Mouse (Mus musculus) gastrocnemius, adult 18-20 months (tissue): ENCODE data around the gene Glce. TPM values are rescaled to one million over a fixed set of nuclear protein-coding genes. Genes with fewer than 3 reads are reported as not detected.

Experiments
- DNase-seq: peaks from one replicate; pipeline ENCODE4 v3.0.0; 2021; ENCODE audit warnings: low spot score
- microRNA-seq: library from miRNA; unstranded; fragments of <30 nt; microRNA quantifications from one replicate; pipeline ENCODE4 v1.2.0, GENCODE M21; 2021
- total RNA-seq, 2 experiments: library from RNA; stranded (reverse); gene quantifications; 2 replicates each; pipeline ENCODE4 v1.2.3; 2021

Gene Glce
- total RNA-seq, 2 experiments from 2014 or later = 5.8 TPM

GRCm38 (mm10) chr9:62032206-62032605 lies 90.2 kb downstream of the Glce start:
- no peak for DNase-seq

GRCm38 (mm10) chr9:62028072-62028471 lies 94.4 kb downstream of the Glce start:
- DNase-seq = no peak

- no peak for DNase-seq
Measured at GRCm38 (mm10) chr9:62026600-62026999, 95.9 kb downstream of the Glce start, which contains the start of gene Paqr5. Gene Paqr5 (minus strand): TSS chr9:62026856.

- DNase-seq = no peak
Measured at GRCm38 (mm10) chr9:62025056-62025455, 97.4 kb downstream of the Glce start.

GRCm38 (mm10) chr9:62023879-62024278 lies 98.6 kb downstream of the Glce start:
- DNase-seq = no peak

GRCm38 (mm10) chr9:62022961-62023680 lies 99.3 kb downstream of the Glce start:
- DNase-seq = no peak

GRCm38 (mm10) chr9:62021583-62022120 lies 100.8 kb downstream of the Glce start:
- no peak for DNase-seq

GRCm38 (mm10) chr9:62020259-62020658 lies 102.2 kb downstream of the Glce start:
- no peak for DNase-seq

- DNase-seq = no peak
Measured at GRCm38 (mm10) chr9:62018229-62019093, 104.0 kb downstream of the Glce start.

GRCm38 (mm10) chr9:62017329-62017728 lies 105.1 kb downstream of the Glce start:
- no peak for DNase-seq

GRCm38 (mm10) chr9:62015504-62015903 lies 107.0 kb downstream of the Glce start:
- DNase-seq = no peak

GRCm38 (mm10) chr9:62013316-62014097 lies 108.9 kb downstream of the Glce start:
- DNase-seq = no peak

- DNase-seq = no peak
Measured at GRCm38 (mm10) chr9:62008360-62008759, 114.1 kb downstream of the Glce start.

Small RNA genes within 50 kb of the gene (microRNA-seq; reads per million reads assigned to microRNA genes)
- gene Mir5133 = 2.4 reads per million

Other genes starting within 250 kb of the Glce start
- 1,000 to 10,000 TPM; 1,375 to 1,461 TPM for gene Rplp1, start 208.1 kb downstream of the Glce start, total RNA-seq
- under 1 TPM; 0.37 to 0.88 TPM for gene Kif23, start 175.9 kb downstream of the Glce start, total RNA-seq
- under 1 TPM in 1 of 2 experiments, not detected in 1; 0.21 TPM for gene Paqr5, start 95.8 kb downstream of the Glce start, total RNA-seq
- not detected for gene Spesp1, start 159.6 kb upstream of the Glce start, total RNA-seq
- gene Anp32a, start 218.6 kb upstream of the Glce start, total RNA-seq = 10 to 100 TPM; 66.9 to 86.5 TPM